Mouse (Mus musculus) lung, postnatal 25 days (tissue): ENCODE measurements at regions not wholly inside any gene's neighbourhood (a gene's known extent, or its start where the extent isn't known, plus 50 kb on each side); places are given as distances from the start of the nearest gene placed in this dataset.
"Not testable (repeated sequence)": the region's sequence is repeated elsewhere in the genome, so short reads cannot be mapped to it uniquely, and the experiment has no call there.

Experiments
- DNase-seq: peaks from one replicate; pipeline ENCODE4 v3.0.0; 2022; ENCODE audit warnings: low spot score

DNA sequence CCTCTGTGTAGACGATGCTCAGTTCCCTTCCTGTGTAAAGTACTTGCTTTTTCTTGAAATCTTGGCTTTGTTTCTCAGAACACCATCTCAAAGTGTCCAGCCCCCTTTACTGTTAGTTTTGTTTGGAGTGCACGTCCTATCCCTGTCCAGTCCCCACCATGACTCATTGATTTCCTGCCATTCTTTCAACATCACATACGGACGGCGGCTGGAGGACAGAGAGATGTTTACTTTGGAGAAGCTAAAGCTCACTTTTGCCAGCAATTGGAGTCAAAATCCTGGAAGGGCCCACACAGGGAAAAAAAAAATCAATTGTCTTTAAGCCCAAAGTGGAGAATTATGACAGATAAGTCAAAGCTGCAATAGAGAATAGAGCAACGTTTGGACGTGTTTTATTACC lies 51.8 kb downstream of the Gm5426 start:
- peak; percentile 79 for DNase-seq

DNA sequence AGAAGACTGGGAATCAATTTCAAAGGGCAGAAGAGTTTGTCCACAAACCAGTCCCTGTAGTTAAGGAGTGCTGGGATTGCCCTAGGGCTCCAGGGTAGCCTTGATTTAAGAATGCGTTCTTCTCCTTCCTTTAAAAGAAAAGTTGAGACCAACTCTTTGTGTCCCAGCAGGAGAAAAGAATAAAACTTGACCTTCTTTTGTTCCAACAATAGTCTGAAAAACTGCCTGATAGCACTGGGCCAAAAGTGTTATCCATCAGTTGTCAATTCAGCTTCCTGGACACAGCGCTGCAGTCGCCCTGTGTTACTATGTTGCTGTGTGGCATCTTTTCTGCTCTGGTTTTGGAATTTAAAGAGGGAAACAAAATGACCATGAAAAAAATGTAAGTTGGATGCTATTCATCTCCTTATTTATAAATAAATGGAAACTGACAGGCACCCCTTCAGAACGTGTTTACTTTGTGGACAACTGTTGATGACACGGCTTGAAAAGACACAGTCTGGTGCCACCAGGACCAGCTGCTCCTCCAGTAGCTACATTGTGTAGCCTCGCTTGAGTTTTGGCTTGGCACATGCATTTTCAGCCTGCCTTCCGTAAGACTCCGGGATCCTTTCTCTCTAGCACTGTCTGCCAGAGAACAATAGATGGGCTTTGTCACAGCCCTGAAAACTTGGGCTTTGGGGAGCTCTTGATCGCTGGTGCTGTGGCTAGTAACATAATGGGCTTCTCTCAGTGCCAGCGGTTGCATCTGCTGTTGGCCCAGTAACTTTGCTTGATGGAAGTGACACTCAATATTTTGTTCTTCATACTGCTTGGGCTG lies 54.0 kb downstream of the Gm5426 start:
- no peak for DNase-seq

DNA sequence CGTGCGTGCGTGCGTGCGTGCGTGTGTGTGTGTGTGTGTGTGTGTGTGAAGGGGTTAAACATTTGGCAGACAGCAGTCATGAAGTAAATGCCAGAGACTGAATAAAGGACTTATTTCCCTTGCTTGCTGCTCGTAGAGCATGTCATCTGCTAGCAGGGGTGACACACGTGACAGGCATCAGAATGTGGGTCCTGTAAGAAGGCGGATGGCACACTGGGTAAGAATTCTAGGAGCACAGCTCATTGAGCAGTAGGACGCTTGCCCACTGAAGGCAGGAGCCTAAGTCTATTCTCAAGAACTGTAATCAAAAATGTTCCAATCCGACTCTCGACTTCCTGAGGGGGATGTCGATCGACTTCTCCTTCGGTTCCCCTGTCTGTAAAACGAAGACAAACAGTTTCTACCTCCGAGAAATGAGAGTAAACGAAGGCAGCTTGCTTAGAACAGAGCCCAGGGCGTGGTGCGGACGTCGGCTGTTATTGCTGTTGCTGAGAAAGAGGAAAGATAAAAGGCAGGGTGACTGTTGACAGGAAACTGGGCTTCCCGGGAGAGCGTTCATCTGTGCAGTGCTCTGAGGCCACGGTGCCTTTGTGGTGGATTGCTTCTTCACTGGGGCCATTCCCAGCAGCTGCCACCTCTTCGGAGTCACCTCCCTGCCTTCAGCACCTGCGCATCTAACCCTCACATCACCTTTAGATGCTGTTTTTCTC lies 64.7 kb downstream of the Gm5426 start:
- peak; percentile 64 for DNase-seq

DNA sequence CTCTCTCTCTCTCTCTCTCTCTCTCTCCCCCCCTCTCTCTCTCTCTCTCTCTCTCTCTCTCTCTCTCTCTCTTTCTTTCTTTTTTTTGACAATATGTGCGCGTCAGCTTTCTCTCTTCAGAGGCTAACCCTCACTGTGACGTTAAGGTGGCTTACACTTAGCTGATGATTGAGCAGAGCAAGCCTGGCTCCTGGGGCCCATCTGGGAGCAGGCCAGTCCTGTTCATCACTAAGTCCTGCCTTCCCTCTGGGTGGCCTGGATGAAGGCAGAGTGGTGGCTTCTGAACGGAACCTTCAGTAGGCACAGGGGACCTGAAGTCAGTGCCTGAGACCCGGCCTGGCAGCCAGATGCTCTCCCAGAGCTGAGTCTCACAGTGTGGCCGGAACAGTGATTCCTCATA lies 65.5 kb downstream of the Gm5426 start:
- DNase-seq = no peak

DNA sequence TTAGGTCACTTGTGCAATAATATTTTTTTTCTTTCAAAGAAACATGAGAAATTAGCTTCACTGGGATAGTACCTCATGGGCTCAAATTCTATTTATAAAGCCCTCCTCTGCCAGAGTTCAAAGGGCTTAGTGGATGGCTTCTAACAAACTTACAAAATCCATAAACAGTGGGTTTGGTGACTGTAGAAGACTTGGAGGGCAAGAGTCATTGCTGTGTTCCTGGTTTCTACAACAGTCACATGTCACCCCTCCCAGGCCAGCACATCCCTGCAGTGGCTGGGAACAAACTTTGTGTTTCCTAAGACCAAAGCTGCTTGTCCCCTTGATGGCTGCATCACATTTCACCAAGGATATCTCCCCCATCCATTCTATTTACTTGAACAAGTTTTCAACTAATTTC lies 66.5 kb downstream of the Gm5426 start:
- DNase-seq = peak; percentile 59

DNA sequence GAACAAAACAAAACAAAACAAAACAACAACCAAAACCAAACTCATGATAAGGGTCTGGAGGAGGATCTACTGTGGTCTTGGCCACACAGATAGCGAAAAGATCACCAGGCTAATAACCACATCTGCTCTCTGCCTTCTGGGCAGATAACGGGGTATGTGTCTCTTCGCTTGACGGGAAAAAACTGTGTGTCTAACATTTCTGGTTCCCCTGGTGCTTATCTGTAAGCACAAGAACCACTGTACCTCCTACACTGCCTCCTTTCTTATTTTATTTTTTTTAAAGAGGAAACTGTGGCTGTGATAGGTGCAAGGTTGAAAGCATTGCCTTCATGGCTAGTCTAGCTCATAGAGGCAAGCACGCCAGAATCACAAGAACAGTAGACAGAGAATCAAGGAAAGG lies 67.8 kb downstream of the Gm5426 start:
- DNase-seq = no peak

DNA sequence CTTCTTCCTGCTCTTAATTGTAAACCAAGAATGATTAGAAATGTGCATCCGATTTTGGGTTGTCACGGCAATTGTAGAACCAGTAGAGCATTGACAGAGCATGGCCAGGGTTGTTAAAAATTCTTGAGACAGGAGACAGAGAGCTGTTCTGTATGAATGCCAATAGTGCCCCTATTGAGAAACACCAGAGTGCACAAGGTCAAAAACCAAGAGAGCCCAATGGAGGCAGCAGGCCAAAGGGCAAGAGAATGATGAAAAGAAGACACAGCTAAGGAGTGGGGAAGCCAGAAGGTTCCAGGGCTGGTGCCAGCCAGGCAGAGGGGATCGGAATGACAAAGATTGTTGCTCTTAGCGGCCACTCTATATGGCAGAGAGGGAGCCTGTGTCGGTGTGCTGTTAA lies 72.8 kb downstream of the Gm5426 start:
- DNase-seq = no peak

DNA sequence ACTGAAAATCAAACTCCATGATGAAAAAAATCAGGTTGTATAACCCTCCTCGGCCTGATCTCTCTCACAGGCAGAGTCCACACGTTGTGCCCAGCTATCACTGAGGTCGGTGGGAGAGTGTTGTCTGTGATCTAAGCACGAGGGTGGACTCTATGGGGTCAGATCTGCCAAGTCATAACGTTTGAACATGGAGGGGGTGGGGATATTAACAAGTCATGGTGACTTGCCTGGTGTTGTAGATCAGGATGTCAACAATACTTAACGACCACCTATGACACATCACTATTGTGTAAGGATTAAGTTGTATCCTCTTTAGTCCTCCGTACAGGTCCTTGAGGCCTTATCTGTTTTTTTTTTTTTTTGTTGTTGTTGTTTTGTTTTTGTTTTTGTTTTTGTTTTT lies 74.8 kb downstream of the Gm5426 start:
- DNase-seq = no peak

DNA sequence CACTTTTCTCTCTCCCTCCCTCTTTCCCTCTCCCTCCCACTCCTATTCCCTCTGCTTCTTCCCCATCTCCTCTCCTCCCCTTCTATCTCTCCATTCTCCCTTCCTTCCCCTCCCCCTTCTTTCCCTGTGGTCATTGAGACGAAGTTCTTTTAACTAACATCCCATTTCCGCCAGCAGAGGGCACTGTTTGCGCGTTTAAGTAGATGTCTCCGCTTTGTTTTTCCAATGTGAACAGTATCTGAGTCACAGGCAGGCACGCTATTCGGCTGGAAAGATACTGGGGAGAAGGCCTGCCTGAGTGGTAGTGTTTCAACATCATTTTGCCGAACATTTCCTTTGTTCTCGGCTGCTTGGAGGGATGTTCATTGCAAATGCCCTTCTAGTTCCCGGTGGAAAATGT lies 77.5 kb downstream of the Gm5426 start:
- DNase-seq = peak; percentile 93

DNA sequence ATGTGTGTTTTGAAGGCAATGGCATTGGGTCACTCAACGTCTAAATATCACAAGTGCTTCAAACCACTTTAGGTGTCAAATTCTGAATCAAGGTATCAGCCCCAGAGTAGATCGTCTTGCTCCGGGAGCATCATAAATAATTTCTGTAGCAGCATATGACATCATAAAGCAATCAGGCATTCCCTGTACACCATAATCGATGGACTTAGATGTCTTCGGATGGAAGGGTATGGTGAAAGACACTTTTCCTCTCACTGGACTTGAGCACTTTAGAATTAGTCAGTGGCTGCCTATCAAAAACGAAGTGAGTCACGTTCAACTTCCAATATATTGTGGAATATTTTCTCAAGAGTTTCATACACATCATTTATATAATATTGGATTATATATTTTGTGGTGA lies 77.9 kb downstream of the Gm5426 start:
- DNase-seq = no peak

DNA sequence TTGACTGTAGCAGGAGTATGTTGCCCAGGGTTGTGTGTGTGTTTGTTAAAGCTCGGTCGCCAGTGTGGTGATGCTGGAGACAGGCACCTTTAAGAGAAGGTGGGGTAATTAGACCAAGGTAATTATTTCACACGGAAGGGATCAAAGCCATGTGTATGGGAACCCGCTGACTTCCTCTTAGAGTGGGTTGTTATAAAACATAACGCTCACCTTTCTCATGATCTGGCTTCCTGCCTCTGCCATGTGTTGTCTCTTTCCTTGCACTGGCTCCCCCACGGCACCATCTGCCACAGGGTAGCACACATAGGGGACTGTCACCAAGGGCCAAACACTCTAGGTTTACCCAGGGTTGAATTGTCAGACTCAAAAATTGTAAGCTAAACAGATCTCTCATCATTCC lies 78.5 kb downstream of the Gm5426 start:
- DNase-seq = no peak

DNA sequence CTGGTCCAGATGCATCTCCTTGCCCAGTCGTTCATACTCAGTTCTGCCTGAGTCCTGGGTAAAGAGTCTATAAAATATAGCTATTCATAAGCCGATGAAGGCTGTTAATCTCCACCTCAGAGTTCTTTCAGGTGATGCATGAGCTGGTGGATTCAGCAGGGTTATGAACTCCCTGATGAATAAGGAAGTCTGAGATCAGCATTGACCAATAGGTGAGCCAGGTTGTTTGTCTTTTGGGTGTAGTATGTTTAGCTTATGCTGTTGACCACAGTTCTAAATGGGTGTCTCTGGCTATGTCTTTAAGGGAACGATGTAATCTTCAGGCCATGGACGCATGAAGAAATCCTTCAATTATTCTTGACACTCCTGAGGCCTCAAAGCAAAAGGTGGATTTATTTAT lies 84.3 kb downstream of the Gm5426 start:
- DNase-seq = no peak

DNA sequence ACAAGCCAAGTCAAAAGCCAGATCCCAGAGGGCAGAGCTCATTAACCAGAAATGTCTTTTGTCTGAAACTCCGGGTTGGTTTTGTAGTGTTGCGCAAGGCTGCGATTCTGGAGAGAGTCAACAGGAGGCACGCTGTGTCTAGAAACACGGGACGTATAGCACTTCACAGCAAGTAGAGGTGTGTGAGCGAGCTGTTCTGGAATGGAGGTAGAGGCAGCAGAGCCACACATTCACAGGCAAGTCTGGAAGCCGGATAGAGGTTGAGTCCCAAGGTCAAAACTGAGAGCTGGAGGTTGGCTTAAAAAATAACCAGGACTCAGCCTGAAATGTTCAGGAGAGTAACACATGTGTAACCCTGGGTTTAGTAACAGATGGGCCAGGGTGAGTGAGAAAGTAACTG lies 94.0 kb downstream of the Gm5426 start:
- peak; percentile 58 for DNase-seq

DNA sequence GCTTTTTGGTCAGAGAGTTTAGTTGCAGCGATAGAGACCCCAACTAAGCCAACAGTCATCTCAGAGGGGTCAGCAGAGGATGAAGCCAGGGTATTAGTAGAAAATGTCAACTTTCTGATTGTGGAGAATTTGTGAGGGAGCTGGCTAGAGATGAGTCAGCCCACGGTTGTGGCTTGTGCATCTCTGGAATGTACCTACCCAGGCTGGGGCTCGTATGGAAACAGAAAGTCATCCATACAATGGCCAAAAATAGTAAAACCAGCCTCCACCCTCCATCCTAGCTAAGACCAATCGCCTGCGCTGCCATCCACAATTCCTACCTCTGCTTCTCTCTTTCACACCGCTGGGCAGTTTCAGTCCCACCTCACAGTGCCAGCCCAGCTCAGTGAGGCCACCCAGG lies 94.9 kb downstream of the Gm5426 start:
- DNase-seq = no peak

DNA sequence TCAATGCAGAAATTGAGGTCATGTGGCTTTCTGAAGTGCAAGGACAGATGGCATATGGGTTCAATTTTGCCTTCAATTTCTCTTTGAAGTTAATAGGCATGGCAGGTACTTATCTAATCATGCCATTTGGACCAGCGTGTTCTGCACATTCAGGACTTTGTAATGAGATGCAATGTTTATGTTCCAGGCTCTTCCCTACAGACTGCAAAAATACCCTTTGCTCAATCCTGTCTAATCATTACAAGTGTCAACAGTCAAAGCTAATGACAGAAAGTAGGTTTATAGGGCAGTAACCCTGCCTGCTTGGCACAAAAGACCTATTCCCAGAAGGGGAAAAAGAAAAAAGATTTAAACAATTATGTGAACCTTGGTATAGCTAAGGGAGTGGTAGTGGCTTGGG lies 96.5 kb downstream of the Gm5426 start:
- DNase-seq = no peak

DNA sequence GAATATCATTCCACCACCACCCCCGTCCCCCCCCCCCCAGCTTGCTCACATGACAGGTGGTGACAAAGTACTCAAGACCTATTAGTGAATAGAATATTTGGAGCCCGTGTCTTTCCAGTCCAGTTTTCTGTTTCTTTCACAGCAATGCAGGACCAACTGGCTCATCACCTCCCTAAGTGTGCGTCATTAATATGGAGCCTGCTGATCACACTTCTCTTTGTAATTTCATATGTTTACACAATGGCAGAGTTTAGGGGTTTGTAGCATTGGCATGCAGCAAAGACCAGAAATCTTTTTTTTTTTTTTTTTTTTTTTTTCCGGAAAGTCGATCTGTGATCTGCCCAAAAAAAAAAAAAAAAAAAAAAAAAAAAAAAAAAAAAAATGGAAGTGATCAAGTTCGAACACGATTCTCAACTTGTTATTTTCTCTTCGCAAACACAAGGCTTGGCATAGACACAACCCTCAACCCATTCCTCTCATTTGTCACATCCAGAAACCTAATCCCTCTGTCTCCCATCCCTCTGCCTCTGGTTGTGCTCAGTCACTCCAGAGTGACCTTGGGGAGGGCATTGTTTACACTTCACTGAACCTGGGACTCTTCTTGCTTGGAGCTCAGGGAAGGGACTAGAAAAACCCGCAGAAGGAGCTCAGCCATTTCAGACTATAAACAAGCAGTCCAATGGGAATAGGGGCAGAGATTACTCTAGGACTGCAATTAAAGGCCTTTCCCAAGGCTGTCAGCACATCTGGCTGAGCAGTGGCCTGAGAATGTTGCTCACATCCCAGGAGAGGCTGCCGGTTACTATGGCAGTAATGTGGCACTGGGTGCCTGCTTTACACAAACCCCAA lies 98.4 kb downstream of the Gm5426 start:
- DNase-seq = no peak

DNA sequence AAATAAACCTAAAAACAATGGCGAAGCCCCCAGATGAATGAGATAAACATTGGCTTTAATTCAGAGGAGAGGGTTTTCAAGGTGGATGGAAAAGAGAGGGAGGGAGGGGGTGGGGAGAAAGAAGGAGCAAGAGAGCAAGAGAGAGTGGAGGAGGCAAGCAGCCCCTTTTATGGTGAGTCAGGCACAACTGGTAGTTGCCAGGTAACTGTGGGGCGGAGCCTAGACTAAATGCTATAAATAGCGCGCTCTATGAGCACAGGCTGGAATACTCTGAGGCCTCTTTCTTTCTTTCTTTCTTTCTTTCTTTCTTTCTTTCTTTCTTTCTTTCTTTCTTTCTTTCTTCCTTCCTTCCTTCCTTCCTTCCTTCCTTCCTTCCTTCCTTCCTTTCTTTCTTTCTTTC lies 99.6 kb downstream of the Gm5426 start:
- not testable (repeated sequence) for DNase-seq

DNA sequence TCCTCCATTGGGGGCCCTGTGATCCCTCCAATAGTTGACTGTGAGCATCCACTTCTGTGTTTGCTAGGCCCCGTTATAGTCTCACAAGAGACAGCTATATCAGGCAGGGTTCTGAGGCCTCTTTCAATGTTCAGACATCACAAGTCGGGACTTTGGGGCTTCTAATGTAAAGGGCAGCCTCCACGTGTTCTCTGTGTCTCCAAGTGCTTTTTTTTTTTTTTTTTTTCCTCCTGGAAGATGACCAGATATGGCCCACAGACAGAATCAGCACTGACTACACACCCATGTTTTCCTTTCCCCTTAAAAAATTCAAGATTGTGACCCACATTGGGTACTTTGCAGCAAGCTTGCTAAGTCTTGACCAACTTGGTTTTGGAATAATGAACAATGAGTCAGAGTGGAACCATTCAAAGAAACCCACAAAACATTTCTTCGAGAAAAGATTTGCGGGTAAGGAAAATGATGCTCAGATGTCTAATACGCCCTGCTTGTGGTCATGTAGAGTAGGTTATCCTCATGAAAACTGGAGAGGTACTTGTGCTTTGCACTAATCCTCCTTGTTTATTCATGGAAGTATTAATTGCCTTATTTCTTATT lies 100.5 kb downstream of the Gm5426 start:
- DNase-seq = no peak

DNA sequence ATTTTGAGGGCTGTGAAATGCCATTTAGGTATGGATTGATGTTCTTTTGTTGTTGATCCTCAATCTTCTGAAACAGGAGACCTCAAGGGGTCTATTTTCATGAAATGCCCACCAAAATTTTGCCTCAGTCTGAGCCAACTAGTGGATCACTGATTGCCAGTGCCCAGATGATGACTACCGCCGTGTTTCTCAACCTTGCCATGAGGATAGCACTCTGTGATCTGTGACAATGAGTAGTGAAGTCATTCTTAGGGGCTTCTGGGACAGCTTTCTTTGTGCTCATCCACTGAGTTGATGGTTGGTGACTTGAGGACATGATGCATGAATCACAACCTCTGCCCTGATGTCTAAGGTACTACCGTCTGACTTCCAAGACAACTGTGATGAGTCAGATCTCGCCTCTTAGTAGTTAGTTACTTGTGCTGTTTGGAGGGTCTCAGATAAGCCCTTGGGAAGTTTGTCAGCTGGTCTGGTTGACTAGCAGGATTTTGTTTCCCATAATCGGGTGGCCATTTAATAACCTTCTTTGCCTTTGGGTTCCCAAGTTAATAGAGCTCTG lies 101.2 kb downstream of the Gm5426 start:
- no peak for DNase-seq

DNA sequence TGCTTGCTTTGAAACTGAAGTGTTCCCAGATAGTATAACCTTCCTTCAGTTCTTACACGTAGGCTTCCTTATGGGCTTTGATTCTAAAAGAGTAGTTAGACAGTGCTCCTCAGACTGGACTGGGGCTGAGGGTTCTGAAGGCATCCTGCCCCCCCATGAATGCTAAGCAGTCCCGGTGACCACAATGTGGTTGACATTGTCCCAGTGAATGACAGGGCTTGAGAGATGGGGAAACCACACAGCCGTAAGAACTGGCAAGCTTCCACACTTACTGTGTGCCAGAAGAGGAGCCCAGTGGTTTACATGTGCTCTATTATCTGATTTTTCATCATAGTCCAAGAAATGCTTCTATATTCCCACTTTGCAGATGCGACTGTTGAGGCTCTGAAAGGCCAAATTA lies 101.8 kb downstream of the Gm5426 start:
- DNase-seq = no peak

DNA sequence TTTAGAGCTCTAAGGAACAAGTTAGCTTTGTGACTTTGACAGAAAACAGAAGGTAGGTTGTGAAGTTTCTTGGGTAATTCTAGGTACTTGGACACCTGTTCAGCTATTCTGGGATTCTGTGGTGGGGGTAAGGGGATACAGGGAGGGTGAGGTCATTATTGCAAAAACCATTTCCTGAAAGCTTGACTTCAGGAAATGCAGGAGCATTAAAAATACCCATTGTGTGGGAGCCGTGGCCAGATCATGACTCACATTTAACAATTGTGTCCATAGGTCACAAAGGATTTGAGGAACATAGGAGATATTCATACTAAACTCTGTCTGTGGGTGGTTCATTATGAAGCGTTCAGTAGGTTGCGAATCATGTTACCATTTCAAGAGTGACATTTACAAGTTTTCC lies 102.4 kb downstream of the Gm5426 start:
- DNase-seq = peak; percentile 27

DNA sequence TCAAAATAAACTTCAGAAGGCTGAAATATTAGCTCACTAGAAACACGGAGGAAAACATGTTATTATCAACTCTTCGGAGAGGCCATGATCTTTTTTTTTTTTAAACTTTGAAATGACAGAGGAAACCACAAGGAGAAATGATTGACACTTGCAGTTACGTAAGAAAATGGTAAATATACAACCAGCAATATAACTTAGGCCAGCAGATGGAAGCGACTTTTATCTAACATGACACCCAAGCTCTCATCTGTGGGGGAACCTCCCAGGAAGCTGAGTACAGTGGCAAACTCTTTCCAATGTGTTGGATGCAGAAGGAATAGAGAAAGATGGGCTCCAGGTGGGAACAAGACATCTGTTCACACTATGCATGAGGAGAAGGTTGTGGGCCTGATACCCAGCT lies 104.2 kb downstream of the Gm5426 start:
- DNase-seq = no peak
